Mouse (Mus musculus): Measurements from ENCODE around the gene Kremen2. TPM values are rescaled to one million over a fixed set of nuclear protein-coding genes. Genes with fewer than 3 reads are reported as not detected.
A peak's percentile ranks its signal among the peaks of the same experiment; 100 is the strongest.
"Not testable (repeated sequence)": the region's sequence is repeated elsewhere in the genome, so short reads cannot be mapped to it uniquely, and the experiment has no call there.

The Kremen2 gene
- under 1 TPM in 1 of 4 experiments, not detected in 3; 0.26 TPM for total RNA-seq (2022)

DNA sequence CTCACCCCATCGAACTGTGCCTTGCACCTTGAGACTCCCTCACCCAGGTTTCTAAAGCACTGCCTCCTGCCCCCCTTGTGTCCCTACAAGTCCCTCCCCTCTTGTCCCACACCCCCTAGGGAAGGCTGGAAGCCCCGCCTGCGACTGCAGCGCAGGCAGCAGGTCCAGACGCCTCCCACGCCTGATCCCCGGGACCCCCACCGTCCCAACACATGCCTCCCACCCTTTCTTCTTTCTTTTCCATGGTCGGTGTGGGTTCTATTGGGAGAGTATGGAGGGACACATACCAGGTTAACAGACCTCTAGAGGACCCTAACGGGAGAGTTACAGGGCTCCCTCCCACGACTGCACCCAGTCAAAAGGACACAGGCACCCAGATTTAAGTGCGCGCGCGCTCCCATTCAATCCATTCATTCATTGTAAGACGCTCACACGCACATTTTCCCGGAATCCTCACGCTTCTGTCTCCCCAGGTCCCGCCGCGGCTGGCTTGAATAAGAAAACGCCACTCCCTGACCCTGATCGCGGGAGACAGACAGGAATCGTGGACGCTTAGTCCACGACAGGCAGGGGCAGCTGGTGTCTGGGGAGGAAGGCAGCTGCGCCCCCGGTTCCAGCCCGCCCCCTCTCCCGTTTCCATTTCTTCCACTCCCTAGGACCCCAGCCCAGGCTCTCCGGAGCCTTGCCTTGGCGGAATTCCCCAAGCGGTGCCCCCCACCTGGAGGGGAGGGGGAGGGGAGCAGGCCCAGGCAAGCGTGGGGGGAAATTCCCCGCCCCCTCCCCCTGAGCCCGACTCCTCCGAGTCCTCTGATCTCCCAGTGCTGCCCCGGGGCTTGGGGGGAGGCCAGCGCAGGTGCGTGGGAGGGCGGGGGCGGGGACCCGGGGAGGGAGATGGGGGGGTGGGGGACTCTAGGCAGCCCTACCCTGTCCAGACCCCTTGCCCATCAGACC is at the start of gene Kremen2:
Gene Kremen2, minus strand, starts transcription at position 533 of the 951 bp plus-strand sequence.
- DNase-seq (ENCODE audit: low spot score) = no peak

DNA sequence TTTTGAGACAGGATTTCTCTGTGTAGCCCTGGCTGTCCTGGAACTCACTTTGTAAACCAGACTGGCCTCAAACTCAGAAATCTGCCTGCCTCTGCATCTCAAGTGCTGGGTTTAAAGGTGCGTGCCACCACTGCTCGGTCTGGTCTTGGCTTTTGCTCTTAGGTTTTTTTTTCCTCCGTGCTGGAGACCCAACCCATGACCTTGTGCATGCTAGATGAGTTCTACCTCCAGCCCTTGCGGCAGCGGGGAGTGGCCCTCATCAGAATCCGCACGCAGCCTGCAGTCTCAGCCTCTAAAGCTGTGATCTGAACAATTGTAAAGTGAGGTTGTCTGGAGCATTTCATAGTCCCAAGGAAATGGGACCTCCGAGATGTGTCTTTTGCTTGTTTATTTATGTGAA is 49.7 kb upstream of the Kremen2 start:
- DNase-seq (ENCODE audit: low spot score) = no peak

DNA sequence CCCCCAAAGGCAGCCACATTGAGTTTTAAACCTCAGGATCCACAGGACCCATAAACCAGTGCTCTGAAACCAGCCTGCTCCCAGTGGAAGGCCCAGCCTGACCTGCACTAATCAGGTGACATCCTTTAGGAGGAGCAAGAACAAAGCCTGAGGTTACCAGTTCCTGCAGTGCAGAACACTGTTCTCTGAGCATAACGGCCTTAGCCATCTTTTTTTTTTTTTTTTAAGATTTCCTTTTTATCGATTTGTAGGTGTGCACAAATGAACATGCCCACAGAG is 45.4 kb upstream of the Kremen2 start:
- no peak for DNase-seq (ENCODE audit: low spot score)

DNA sequence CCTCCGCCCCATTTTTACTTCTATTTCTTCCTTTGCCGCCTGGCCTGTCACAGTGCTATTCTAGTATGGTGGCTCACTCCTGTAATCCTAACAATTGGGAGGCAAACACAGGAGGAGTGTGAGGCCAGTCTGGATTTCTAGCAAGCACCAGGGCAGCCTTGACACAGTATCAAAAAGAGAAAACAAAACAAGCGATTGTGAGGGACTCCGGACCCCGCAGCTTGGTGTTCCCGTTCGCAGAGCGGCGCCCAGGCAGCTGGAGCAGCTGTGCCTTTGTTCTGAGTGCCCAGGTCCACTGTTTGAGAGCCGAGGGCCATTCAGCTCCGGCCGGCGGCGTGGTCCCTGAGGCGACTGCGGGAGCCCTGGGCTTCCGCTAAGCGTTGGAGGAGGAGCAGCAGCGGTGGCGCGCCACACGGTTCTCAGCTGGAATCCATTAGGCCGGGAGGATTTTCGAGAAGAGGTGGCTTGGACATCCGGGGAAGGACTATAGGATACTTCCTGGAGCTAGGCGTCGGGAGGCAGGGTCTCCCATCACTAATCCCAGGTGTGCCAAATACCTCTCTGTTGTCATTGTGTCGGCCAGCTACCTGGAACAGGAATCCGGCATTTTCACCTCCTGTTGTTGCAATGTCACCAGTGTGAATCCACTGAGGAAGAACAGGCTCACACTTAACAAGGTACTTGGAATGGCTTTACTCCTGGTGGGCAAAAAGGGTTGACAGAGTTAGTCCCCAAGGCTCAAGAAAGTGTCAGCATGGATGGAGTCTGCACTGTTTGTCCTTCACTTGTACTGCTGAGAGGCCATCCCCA is 44.8 kb upstream of the Kremen2 start, which contains the start of gene Srrm2:
Gene Srrm2, plus strand, starts transcription at position 264 of the 810 bp plus-strand sequence.
- DNase-seq (ENCODE audit: low spot score) = no peak

DNA sequence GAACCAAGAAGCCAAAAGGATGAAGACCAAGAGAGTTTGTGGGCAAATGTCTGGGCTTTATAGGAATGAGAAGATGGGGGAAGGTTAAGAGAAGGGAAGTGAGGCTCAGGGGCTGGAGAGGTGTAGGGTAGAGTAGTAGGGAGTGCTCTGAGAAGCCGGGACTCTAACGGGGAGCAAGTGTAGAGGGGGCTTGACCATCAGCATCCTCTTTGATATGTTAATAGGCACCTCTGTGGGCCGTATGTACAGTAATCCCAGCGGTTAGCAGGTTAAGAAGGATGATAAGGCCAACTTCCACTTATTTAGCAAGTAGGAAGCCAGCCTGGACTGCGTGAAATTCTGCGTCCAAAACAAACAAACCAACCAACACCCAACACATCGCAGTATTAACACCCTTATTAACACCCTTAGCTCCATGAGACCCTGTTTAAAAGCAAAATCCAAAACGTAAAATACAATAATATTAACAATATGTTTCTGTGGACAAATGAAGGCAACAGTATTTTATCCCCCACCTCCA is 44.2 kb upstream of the Kremen2 start:
- DNase-seq (ENCODE audit: low spot score) = no peak

DNA sequence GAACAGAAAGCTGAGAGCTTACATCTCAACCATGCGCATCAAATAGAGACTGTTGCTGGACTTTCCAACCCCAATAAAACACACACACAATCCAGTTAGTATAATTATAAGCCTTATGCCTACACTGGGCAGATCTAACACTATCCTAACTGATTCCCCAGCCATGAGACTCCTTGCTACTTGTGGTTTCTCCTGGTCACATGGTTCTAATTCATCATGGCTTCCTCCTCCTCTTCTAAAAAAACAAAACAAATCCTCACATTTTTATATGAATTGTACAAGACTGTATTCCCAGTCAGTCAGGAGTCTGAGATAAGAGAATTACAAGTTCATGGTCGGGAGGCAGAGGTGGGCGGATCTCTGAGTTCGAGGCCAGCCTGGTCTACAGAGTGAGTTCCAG is 43.3 kb upstream of the Kremen2 start:
- no peak for DNase-seq (ENCODE audit: low spot score)

DNA sequence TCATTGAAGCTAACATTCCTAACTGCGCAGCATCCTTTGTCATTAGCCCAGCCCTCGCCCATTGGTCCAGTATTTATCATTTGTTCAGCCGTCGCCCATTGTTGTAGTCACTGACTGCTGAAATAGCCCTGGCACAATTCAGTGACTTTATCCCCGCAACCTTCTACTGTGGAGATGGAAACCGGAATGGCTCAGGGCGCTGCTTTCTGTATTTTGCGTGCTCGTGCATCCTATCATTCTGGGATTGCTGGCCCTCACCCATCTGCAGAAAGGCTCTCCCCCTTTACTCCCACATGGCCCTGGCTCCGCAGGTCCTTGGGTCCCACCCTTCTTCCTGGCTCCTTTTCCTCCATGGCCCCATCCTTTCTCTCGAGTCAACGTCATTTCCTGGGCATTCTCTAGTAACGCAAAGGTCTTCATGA is 40.9 kb upstream of the Kremen2 start:
- no peak for DNase-seq (ENCODE audit: low spot score)

DNA sequence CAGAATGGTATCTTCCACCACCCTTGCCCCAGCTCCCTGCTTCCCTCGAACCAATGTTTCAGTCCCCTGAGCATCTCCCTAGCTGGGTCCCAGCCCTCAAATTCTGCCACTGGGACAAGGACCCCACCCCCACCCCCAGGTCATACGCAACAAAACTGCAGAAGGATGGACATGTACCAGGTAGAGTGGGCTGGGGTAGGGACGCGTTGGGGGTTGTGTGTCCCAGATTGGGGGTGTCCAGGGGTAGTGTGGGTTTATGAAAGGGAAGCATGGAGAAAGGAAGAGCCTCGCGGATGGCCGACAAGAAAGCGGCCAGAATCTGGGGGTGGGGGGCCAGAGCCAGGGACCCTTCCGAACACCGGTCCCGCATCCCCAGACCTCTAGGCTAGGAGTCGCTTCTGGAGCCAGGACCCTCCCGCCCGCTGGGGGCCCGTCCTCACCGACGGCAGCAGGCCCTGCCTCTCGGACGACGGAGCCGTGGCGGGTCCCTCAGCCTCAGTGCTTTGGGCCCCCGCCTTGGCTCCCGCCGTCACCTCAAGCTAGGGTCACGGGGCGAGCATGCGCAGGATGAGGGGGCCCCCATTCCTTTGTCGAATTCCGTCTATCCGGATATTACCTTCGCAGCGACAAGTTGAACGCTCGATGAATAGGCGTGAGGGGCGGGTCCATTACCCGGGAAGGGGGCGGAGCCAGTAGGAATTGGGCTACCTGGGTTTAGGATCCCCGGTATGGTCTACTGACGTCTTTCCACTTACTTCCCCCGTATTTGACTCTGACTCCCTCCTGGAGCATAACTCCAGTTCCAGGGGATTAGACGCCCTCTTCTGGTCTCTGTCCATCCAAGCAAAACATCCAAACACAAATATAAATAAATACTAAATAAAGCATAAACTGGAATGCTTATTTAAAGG is 40.2 kb upstream of the Kremen2 start, which contains the start of gene Flywch2:
Gene Flywch2, minus strand, starts transcription at position 521 of the 911 bp plus-strand sequence.
- DNase-seq (ENCODE audit: low spot score) = peak; percentile 46

DNA sequence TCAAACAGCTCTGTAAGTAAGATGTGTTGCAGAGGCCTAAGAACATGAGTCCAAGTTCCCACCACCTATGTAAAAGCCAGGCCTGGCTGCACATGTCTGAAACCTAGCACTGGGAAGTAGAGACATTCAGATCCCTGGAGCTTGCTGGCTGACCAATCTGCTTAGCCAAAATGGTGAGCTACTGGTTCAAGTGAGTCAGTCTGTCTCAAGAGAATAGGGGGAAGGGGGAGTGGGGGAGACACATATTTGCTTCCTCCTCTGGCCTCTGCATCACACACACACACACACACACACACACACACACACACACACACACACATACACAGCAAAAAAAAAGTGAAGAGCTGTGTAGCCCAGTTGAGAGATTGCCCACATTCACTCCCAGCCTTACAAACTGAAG is 37.7 kb upstream of the Kremen2 start:
- DNase-seq (ENCODE audit: low spot score) = no peak

DNA sequence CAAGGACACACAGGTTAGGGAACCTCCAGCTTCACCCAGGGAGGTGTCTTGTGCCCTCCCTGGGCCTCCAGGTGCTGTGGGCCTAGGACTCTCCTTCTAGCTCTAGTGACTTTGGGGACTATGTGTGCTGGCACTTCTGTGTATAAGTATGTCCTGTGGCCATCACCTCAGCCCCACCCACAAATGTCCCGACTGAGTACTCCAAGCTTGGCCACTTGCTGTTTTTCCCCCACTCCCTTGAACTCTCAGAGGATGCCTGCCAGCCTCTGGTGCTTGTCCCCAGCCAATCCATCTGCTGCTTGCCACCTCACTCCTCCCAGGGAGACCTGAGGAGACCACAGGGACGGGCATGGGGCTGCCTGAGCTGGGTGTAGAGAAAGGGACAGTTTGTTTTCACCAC is 32.8 kb upstream of the Kremen2 start:
- DNase-seq (ENCODE audit: low spot score) = no peak

DNA sequence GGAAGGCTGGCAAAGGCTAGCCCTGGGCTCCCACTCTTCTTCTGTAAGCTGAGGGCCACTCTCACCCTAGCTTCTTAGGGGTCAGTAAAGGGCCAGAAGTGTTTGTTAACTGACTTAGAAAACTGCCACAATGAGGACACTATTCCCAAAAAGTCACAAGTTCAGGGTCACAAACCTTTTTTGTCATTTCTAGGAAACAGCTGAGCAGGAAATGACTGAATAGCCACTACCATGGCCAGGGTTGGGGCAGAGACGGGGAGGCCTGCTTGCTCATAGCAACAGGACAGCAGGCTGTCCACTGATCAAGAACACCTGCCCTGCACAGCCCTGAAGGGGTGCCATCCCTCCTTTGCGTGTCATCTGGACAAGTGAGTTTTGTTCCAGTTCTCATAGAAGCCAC is 31.5 kb upstream of the Kremen2 start:
- DNase-seq (ENCODE audit: low spot score) = no peak

DNA sequence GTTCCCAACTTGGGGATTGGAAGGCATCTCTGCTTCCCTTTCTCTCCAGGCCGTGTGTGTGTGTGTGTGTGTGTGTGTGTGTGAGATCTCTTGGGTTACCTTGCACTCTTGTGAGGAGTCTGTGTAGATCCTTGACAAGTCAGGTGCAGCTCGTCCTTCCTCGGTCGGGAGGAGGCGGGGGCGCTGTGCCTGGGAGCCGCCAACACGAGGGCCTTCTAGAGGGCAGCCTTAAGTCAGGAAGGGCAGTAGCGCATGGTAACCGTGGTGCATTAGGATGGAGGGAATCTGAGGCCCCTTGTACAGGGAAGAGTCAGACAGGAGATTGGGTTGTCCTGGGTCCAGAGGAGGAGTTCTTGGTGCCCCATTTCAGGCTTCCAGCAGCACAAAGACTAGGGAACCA is 30.6 kb upstream of the Kremen2 start:
- DNase-seq (ENCODE audit: low spot score) = no peak

DNA sequence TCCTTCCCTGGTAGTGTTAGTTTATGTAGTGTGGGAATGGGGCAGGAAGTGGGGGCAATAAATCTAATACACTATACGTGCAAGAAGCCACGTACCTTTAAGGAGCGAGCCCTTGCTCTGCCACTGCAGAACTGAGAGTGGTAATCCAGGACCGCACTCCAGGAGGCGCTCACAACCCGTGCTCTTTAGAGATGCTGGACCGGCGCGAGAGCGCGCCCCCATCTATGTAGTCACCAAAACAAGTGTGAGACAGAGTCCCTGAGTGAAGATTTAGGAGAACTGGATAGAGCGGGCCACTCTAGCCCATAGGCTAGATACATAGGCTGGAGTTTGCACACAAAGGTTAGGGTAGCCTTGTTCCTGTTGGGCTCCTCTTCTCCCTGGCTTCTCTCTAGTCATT is 28.5 kb upstream of the Kremen2 start:
- peak; percentile 78 for DNase-seq (ENCODE audit: low spot score)

DNA sequence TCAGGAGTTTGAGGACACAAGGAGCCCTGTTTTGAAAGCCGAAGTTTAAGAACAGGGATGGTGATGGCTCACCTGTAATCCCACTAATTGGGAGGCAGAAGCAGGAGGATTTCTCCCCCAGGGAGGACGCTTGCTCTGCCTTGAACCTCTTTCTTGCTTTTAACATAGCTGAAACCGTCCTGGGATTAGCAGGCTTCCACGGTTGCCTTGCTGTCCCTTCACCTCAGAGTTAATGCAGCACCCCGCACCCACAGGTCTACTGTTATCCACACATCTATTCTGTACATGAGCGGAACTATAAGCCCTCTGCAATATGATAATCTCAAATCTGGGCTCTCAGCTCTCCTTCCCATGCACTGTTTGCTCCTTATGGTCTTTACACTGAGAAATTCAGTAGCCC is 28.0 kb upstream of the Kremen2 start:
- DNase-seq (ENCODE audit: low spot score) = no peak

DNA sequence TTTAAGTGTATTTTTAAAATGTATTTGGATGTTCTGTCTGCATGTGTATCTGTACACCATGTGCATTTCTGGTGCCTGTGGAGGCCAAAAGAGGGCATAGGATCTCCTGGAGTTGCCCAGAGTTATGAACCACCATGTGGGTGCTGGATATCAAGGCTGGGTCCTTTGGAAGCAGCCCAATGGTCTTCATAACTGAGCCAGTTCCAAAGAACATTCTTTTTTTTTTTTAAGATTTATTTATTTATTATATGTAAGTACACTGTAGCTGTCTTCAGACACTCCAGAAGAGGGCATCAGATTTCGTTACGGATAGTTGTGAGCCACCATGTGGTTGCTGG is 26.6 kb upstream of the Kremen2 start:
- not testable (repeated sequence) for DNase-seq (ENCODE audit: low spot score)

DNA sequence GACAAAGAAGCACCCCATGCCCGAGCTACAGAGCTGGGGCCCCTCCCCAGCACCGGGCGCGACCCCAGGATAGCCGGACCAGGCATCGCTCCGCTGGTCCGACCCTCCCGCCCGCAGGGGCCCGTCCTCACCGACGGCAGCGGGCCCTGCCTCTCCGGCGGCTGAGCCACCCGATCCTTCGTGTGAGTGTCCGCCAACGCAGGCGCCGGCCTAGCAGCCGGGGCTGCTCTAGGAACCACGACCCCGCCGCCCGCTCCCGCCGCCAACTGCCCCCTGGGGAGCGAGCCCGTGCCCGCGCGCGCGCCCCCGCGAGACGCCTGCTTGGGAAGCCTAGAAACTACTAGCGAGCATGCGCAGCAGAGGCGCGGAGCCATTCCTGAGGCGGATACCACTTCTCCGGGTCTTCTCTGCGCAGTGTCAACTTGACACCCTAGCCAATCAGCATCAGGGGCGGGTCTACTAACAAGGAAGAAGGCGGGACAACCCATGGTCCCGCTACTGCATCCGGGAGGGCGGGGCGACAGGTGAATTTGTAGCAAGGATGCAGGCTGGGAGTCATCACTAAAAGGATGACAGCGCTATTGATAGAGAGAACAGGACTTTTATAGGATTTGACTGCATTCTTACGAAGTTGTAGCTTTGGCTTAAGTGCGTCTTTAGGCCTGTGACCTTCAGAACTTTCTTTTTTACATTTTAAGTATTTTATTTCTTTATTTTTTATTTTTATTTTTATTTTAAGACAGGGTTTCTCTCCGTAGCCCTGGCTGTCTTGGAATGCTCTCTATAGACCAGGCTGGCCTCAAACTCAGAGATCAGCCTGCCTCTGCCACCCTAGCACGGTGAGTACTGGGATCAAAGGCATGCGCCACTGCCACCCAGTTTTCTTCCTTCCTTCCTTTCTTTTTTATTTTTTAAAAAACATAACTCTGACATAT is 25.9 kb upstream of the Kremen2 start, which contains the start of gene Flywch1:
Gene Flywch1, minus strand, starts transcription at position 319 of the 935 bp plus-strand sequence.
- peak; percentile 99 for DNase-seq (ENCODE audit: low spot score)

DNA sequence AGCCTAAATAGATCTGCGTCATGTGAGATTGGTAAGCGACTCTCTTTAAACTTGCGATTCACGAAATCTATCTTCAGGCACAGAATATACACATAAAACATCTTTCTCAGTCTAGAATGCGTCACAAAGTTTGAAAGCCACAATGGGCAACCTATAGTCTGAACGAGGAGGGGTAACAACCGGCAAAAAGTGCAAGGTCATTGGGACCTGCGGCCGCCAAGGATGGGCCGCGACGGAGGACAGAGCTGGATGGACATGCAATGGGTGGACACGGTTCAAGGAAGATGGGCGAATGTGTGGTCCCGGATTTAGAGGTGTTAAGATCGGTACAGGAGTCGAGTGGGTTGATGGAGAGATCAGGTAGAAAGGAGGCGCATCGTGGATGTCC is 25.3 kb upstream of the Kremen2 start:
- DNase-seq (ENCODE audit: low spot score) = no peak

DNA sequence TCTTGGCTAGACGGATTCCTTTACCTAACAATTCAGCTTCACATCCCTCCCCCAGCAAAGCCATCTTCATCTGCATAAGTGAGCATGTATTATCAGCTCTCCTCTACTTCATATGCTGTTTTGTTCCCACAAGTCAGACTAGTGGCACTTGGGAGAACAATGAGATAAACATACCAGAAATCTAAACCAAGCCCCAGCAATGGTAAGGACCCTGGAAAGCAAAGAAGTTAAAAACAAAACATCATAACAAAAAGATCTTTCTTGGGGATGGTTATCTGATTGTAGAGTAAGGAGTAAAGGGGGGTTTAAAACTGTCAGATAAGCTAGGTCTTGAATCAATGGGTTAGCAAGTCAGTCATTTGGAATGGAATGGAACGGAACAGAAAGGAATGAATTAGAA is 24.9 kb upstream of the Kremen2 start:
- no peak for DNase-seq (ENCODE audit: low spot score)

DNA sequence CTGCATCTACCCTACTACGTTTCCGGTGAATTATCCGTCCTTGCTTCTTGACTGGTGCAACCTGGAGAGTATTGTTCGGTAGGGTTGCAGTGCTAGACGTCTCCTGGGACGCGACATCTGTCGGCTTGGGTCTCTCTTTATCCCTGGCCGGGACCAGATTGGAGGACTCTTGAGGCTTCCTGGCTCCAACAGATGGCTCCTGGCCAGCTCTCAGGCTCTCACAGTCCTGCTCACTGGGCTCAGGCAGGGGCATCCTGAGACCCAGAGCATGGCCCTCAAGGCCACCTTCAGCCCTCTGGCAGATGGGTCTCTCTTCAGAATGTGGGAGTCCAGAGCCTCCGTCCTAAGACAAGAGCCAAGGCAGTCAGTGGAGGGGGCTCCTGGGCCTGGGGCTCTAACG is 17.3 kb upstream of the Kremen2 start:
- DNase-seq (ENCODE audit: low spot score) = no peak

DNA sequence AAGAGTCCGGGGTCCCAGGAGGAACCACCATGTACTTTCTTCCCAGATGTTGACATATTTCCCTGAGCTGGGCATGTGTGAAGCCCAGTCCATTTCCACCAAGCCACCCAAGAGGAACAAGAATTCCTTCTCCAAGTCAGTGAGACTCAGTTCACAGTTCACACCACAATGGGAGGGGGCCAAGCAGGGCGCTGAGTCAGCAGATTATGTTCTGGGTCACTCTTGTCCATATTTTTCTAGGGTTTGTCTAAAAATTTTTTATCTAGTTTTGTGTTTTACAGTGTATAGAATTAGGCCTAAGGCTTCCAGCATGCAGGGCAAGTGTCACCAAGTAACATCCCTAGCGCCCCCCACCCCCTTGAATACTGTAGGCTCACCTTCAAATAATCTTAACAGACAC is 15.5 kb upstream of the Kremen2 start:
- DNase-seq (ENCODE audit: low spot score) = no peak
